Mouse (Mus musculus) intestine, embryonic 16.5 days (tissue): Measurements from ENCODE around the gene Cdk6. TPM values are rescaled to one million over a fixed set of nuclear protein-coding genes. Genes with fewer than 3 reads are reported as not detected.
"Not testable (repeated sequence)": the region's sequence is repeated elsewhere in the genome, so short reads cannot be mapped to it uniquely, and the experiment has no call there.

Experiments
- ATAC-seq: fragments of 200-750 bp; cut with Nextera tagmentation; 2 replicates; pipeline ENCODE4 v1.8.0; 2017; ENCODE audit warnings: moderate TSS enrichment, moderate library complexity
- H3K27ac ChIP-seq: fragments of 300-500 bp; sonication (generic); 2 replicates; pipeline ENCODE4 v1.5.1; 2014; ENCODE audit warnings: mild to moderate bottlenecking, low read length
- H3K27me3 ChIP-seq: fragments of 300-500 bp; sonication (generic); replicated peaks from 2 replicates; pipeline ENCODE4 v1.6.1; 2014; ENCODE audit warnings: low read length, control low read depth, mixed read lengths; ENCODE audit not compliant: control insufficient read depth, insufficient read depth
- H3K36me3 ChIP-seq: fragments of 300-500 bp; sonication (generic); 2 replicates; pipeline ENCODE4 v1.6.1; 2014; ENCODE audit warnings: low read length, control low read depth; ENCODE audit not compliant: control insufficient read depth, insufficient read depth
- H3K4me1 ChIP-seq: fragments of 300-500 bp; sonication (generic); 2 replicates; pipeline ENCODE4 v1.6.1; 2014; ENCODE audit warnings: low read length, control low read depth, mixed read lengths; ENCODE audit not compliant: control insufficient read depth, insufficient read depth
- H3K4me2 ChIP-seq: fragments of 300-500 bp; sonication (generic); 2 replicates; pipeline ENCODE4 v1.6.1; 2014; ENCODE audit warnings: low read depth, low read length, control low read depth
- H3K4me3 ChIP-seq: fragments of 300-500 bp; sonication (generic); 2 replicates; pipeline ENCODE4 v1.5.1; 2014; ENCODE audit warnings: mild to moderate bottlenecking, low read length
- H3K9ac ChIP-seq: fragments of 300-500 bp; sonication (generic); 2 replicates; pipeline ENCODE4 v1.6.1; 2014; ENCODE audit warnings: low read depth, low read length
- H3K9me3 ChIP-seq: fragments of 300-500 bp; sonication (generic); 2 replicates; pipeline ENCODE4 v1.6.1; 2016; ENCODE audit warnings: low read length, control low read depth; ENCODE audit not compliant: control insufficient read depth
- WGBS: fragments of 180-500 bp; shearing (Covaris S2); extraction: QIAGEN DNeasy Blood & Tissue Kit; methylation state at CpG from one replicate; pipeline ENCODE4 v1.1.7; 2014; 5-methylcytosine and 5-hydroxymethylcytosine counted together
- polyA plus RNA-seq: library from polyadenylated mRNA; unstranded; fragments of >200 nt; fragmentation: Nextera tagmentation; extraction: Ambion mirVana; gene quantifications from 2 replicates; pipeline ENCODE4 v1.2.1, GENCODE M21; 2015

Gene Cdk6
- polyA plus RNA-seq, 1 experiment from 2014 or later, result 20.9 TPM

- not testable (repeated sequence) for H3K9ac ChIP-seq, H3K4me1 ChIP-seq, H3K27ac ChIP-seq, H3K4me3 ChIP-seq, H3K36me3 ChIP-seq, H3K9me3 ChIP-seq, H3K4me2 ChIP-seq, ATAC-seq, H3K27me3 ChIP-seq
- 82% methylated on average over 5 of the region's 5 CpGs for WGBS
Measured at GRCm38 (mm10) chr5:3317724-3318123, 23.6 kb upstream of the Cdk6 start.

- ATAC-seq, result no peak
- no peak overlapping the region for H3K4me2 ChIP-seq
- WGBS, result 35% methylated on average over 1 of the region's 1 CpGs
- H3K27me3 ChIP-seq, result no peaks in the 10 kb centered on the region
- H3K9me3 ChIP-seq, result no peaks in the 10 kb centered on the region; the same call in 1 of the 2 replicates
- no peaks in the 10 kb centered on the region for H3K4me1 ChIP-seq
- H3K4me3 ChIP-seq, result no peak overlapping the region
- no peak overlapping the region for H3K9ac ChIP-seq
- no peak overlapping the region for H3K27ac ChIP-seq
- no peaks in the 10 kb centered on the region for H3K36me3 ChIP-seq
Measured at GRCm38 (mm10) chr5:3320225-3320624, 21.1 kb upstream of the Cdk6 start.

- no peaks in the 10 kb centered on the region for H3K36me3 ChIP-seq
- no peaks in the 10 kb centered on the region for H3K4me1 ChIP-seq
- no peak overlapping the region for H3K27ac ChIP-seq
- H3K4me3 ChIP-seq, result no peak overlapping the region
- H3K9ac ChIP-seq, result no peak overlapping the region
- no peaks in the 10 kb centered on the region for H3K27me3 ChIP-seq
- no peaks in the 10 kb centered on the region; the same call in 1 of the 2 replicates for H3K9me3 ChIP-seq
- WGBS, result 53% methylated on average over 6 of the region's 6 CpGs
- no peak overlapping the region for H3K4me2 ChIP-seq
- ATAC-seq, result peak; percentile 74
Measured at GRCm38 (mm10) chr5:3322052-3322451, 19.2 kb upstream of the Cdk6 start.

GRCm38 (mm10) chr5:3324116-3324515, 17.2 kb upstream of the Cdk6 start:
- Histone ChIP-seq H3K27me3 (no peaks in the 10 kb centered on the region), H3K9ac (no peak overlapping the region), H3K4me1 (no peaks in the 10 kb centered on the region), H3K27ac (no peak overlapping the region), H3K4me2 (no peak overlapping the region), H3K36me3 (no peaks in the 10 kb centered on the region), H3K4me3 (no peak overlapping the region), H3K9me3 (no peaks in the 10 kb centered on the region; the same call in 1 of the 2 replicates)
- 63% methylated on average over 4 of the region's 4 CpGs for WGBS
- no peak for ATAC-seq

- no peaks in the 10 kb centered on the region for H3K9me3 ChIP-seq
- no peaks in the 10 kb centered on the region for H3K27me3 ChIP-seq
- H3K36me3 ChIP-seq, result no peaks in the 10 kb centered on the region
- H3K27ac ChIP-seq, result no peak overlapping the region
- ATAC-seq, result no peak
- H3K4me1 ChIP-seq, result no peaks in the 10 kb centered on the region
- no peak overlapping the region for H3K4me2 ChIP-seq
- 55% methylated on average over 1 of the region's 1 CpGs for WGBS
- no peak overlapping the region for H3K9ac ChIP-seq
- H3K4me3 ChIP-seq, result no peak overlapping the region
Measured at GRCm38 (mm10) chr5:3329361-3329760, 11.9 kb upstream of the Cdk6 start.

GRCm38 (mm10) chr5:3330932-3331331, 10.4 kb upstream of the Cdk6 start:
- Histone ChIP-seq H3K9ac (no peak overlapping the region), H3K4me1 (no peaks in the 10 kb centered on the region), H3K9me3 (no peaks in the 10 kb centered on the region), H3K4me2 (no peak overlapping the region), H3K36me3 (no peaks in the 10 kb centered on the region), H3K4me3 (no peak overlapping the region), H3K27ac (no peak overlapping the region), H3K27me3 (no peaks in the 10 kb centered on the region)
- ATAC-seq, result no peak
- WGBS, result 57% methylated on average over 3 of the region's 3 CpGs

GRCm38 (mm10) chr5:3333019-3333418, 8.3 kb upstream of the Cdk6 start:
- not testable (repeated sequence) for H3K27me3 ChIP-seq, H3K27ac ChIP-seq, H3K4me1 ChIP-seq, H3K36me3 ChIP-seq, H3K9ac ChIP-seq, ATAC-seq, H3K9me3 ChIP-seq, H3K4me3 ChIP-seq, H3K4me2 ChIP-seq
- WGBS, result 93% methylated on average over 4 of the region's 4 CpGs

- ATAC-seq, H3K27me3 ChIP-seq, H3K27ac ChIP-seq, H3K4me1 ChIP-seq, H3K36me3 ChIP-seq, H3K9me3 ChIP-seq: not testable (repeated sequence)
- Histone ChIP-seq H3K9ac (peak overlapping the region; percentile 86), H3K4me2 (peak overlapping the region; percentile 95), H3K4me3 (peak overlapping the region; percentile 78)
- 6% methylated on average over 15 of the region's 15 CpGs for WGBS
Measured at GRCm38 (mm10) chr5:3340340-3341058, 786 bp upstream of the Cdk6 start.

GRCm38 (mm10) chr5:3341931-3342770, 866 bp downstream of the Cdk6 start:
- ATAC-seq, result peak; percentile 43
- Histone ChIP-seq H3K36me3 (no peaks in the 10 kb centered on the region), H3K4me1 (no peaks in the 10 kb centered on the region), H3K27ac (peak overlapping the region; percentile 86), H3K9ac (peak overlapping the region; percentile 86), H3K4me3 (peak overlapping the region; percentile 78), H3K4me2 (peak overlapping the region; percentile 95), H3K27me3 (no peaks in the 10 kb centered on the region), H3K9me3 (no peaks in the 10 kb centered on the region)
- under 1% methylated on average over 60 of the region's 60 CpGs for WGBS
